Mouse (Mus musculus): ENCODE data around the gene Spen.
A peak's percentile ranks its signal among the peaks of the same experiment; 100 is the strongest.

DNA sequence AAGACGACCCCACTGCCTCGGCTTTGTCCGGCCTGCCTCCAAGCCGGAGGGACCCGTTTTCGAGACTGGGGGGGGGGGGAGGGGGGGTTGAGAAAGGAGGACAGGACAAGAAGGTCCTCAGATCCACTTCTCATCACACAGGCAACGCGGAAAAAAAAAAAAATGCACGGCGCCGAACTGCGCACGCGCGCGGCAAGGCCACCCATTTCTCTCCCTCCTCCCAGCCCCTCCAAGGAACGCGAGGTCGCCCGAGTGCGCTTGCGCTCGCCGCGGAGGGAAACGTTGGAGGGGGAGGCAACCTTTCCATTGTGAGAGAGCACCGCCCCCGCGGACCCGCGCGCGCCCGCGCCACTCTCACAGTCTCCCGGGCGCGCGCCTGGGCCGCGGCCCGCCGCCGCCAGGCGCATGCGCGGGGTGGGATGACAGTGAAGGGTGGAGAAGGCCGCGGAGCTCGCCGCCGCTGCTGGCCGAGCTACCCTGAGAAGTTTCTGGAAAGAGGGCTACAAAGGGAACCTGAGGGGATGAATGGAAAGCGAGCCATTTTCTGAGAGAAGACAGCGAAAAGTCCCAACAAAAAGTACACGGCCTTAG is 7.4 kb upstream of the Spen start:
- TF ChIP-seq POLR2A (IDR thresholded peaks at IDR 0.05; ENCODE audit: insufficient read length, low read depth) = peak; percentile 62
- no peak for TF ChIP-seq POLR2AphosphoS2 (IDR thresholded peaks at IDR 0.05; ENCODE audit: insufficient read length, low read depth)
- TF ChIP-seq SRF (IDR thresholded peaks at IDR 0.05; ENCODE audit: control insufficient read depth, insufficient read length, low read depth) = no peak
- no peak for TF ChIP-seq MAX (IDR thresholded peaks at IDR 0.05; ENCODE audit: low read depth)
- no peak for TF ChIP-seq USF1 (IDR thresholded peaks at IDR 0.05; ENCODE audit: low read depth)
- TF ChIP-seq MYOD1 (IDR thresholded peaks at IDR 0.05; ENCODE audit: control insufficient read depth in 1 of 3, insufficient read length in 2 of 3, low read depth in 2 of 3) = no peak
- TF ChIP-seq MYOG (IDR thresholded peaks at IDR 0.05; ENCODE audit: control insufficient read depth in 1 of 3, insufficient read depth in 1 of 3, insufficient read length in 2 of 3, low read depth in 2 of 3) = no peak
- TF ChIP-seq E2F4 (IDR thresholded peaks at IDR 0.05; ENCODE audit: insufficient read depth) = no peak
- TF ChIP-seq CEBPB (IDR thresholded peaks at IDR 0.05; ENCODE audit: insufficient read depth, poor library complexity, severe bottlenecking) = no peak
- no peak for TF ChIP-seq TCF12 (IDR thresholded peaks at IDR 0.05; ENCODE audit: insufficient read depth, poor library complexity, severe bottlenecking)
- no peak for TF ChIP-seq TCF3 (IDR thresholded peaks at IDR 0.05; ENCODE audit: insufficient read length, low read depth)
- no peak for TF ChIP-seq REST (IDR thresholded peaks at IDR 0.05; ENCODE audit: insufficient read depth, insufficient read length)

Data from myocyte (in vitro differentiated cells).